Mouse (Mus musculus) left cerebral cortex, adult 2 months (tissue): ENCODE data around the gene Ubald2. TPM values are rescaled to one million over a fixed set of nuclear protein-coding genes. Genes with fewer than 3 reads are reported as not detected.
A peak's percentile ranks its signal among the peaks of the same experiment; 100 is the strongest.

Experiments used
- DNase-seq, 2 experiments: peaks; one replicate each; pipeline ENCODE4 v3.0.0; 2021 to 2022; ENCODE audit warnings: low spot score in 2 of 2, mixed read lengths in 1 of 2; ENCODE audit errors: extremely low spot score in 1 of 2
- H3K27ac ChIP-seq: fragments of 200-600 bp; 2 replicates; pipeline ENCODE4 v1.8.1; 2022
- H3K4me3 ChIP-seq: fragments of 200-600 bp; 2 replicates; pipeline ENCODE4 v1.8.1; 2022
- CTCF ChIP-seq: fragments of 200-600 bp; IDR thresholded peaks from 2 replicates; pipeline ENCODE4 v1.8.1; 2022; ENCODE audit warnings: antibody characterized with exemption, mild to moderate bottlenecking, moderate library complexity
- intact Hi-C: fragments of 180-260 bp; cut with DNase I; formaldehyde crosslinking; loops from one replicate; pipeline ENCODE4 v1.15.1; 2025
- long read RNA-seq, 2 experiments: library from polyadenylated mRNA; stranded (forward); transcript quantifications; one replicate each; pipeline ENCODE4 v2.0.0; 2021; ENCODE audit warnings: borderline mapping rate in 2 of 2
- total RNA-seq, 2 experiments: library from RNA; stranded (reverse); gene quantifications; 2 replicates each; pipeline ENCODE4 v1.2.3; 2021

The Ubald2 gene
- 10 to 100 TPM; 27.2 to 28.0 TPM for total RNA-seq
- long read RNA-seq, experiment 1, transcript Ubald2-201 (3 exons, 1,482 nt) = major isoform, 12 of 13 reads
- long read RNA-seq, experiment 1, partial matches to known transcripts = 0 of 13 reads
- long read RNA-seq, experiment 1, other reads (novel, unspliced or antisense) = 1 of 13 reads
- long read RNA-seq, experiment 2, transcript Ubald2-201 (3 exons, 1,482 nt) = major isoform, 9 of 13 reads
- long read RNA-seq, experiment 2, partial matches to known transcripts = 0 of 13 reads
- long read RNA-seq, experiment 2, other reads (novel, unspliced or antisense) = 3 of 13 reads

DNA sequence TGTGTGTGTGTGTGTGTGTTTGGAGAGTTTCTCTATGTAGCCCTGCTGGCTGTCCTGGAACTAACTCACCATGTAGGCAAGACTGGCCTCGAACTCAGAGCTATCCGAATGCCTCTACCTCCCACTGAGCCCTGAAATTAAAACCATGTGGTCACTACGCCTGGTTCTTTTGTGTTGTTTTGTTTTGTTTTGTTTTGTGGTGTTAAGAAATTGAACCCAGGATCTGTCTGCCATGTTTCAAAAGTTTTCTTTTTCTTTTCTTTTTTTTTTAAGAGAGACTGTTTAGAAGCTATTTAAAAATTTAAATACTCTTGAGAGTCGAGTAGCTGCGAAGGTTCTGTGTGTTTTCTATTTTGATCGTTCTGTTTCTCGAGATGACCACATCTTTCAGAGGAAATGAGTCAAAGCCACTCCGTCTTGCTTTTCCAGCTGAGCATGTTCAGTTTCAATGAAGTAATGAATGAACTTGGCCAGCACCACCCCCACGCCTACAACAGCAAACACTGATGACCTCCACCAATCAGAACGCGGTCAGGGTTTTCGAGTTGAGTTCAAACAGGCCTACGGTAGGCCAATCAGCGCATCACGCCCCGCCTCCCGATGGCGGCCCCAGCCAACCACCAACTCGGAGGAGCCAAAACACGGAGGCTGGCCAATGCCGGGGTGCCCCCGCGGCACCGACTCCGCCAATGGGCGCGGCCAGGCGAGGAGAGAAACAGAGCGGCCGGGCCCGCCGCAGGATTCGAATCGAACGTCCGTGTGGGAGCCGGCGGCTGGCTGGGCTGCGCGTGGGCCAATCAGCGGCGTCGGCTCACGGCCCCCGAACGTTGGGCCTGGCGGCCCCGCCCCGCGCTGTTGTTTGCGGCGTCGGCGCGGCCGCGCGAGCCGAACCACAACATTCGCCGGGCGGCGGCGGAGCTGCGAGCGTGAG, at the start of gene Ubald2:
Gene Ubald2 (plus strand): TSS at position 739 of the 931 bp plus-strand sequence.
- TF ChIP-seq CTCF = no peak
- Histone ChIP-seq H3K4me3 (peak within 1 kb of the TSS; percentile 67), H3K27ac (peak within 1 kb of the TSS; percentile 91)
- peak; percentile 97 to 99 for DNase-seq
- intact Hi-C loops = no loop called here

DNA sequence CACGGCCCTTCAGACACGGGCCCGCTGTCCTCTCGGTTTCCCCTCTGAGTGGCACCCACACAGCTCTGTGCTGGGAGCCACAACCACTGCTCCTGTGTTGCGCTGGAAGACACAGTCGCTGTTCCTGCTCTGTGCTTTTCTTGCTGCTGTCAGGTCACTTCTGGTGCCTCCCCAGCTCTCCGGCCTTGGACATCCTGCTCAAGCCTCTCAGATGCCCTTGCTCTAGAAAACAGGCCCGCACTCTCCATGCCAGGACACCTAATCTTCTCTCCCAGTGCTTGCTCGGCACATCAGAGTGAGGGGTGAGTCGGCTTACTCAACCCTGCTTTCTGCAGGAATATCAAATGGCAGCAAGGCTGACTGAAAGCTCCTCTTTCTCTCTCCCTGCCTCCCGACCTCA, 49.7 kb upstream of the Ubald2 start:
- intact Hi-C loops = no loop called here
- DNase-seq = no peak
- TF ChIP-seq CTCF = no peak
- H3K27ac ChIP-seq = no peak overlapping the region
- H3K4me3 ChIP-seq = no peak overlapping the region

- intact Hi-C loops = no loop called here
- H3K27ac ChIP-seq = no peak overlapping the region
- TF ChIP-seq CTCF = no peak
- H3K4me3 ChIP-seq = no peak overlapping the region
- no peak for DNase-seq
Observed at GRCm38 (mm10) chr11:116385999-116386398, 47.9 kb upstream of the Ubald2 start.

- intact Hi-C loops = no loop called here
- no peak for TF ChIP-seq CTCF
- Histone ChIP-seq H3K27ac (no peak overlapping the region), H3K4me3 (no peak overlapping the region)
- DNase-seq = no peak
Observed at GRCm38 (mm10) chr11:116387086-116388071, 46.5 kb upstream of the Ubald2 start.

DNA sequence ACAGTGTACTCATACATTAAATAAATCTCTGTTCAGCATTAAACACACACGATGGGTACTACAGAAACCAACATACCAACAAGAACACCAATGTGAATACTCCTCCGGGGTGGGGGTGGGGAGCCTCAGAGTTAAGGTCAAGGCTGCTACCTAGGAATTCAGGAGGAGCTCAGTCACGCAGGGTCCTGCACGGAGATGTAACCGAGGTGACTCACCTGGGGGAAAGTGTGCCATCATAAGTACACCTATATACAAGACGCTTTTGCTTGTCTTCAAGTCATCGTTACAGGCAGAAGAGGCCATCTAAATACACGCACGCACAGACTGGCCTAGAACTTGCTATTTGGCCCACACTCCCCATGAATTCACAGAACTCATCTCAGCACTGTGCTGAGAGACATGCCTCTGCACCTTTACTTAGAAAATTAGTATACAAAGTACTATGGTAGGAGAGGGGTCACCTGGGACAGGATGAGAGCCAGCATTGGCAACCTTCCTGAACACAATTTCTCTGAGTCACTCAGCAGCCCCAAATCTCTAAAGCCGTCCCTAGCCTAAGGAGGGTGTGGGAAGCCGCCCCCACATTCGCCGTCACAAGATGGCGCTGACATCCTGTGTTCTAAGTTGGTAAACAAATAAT, 44.9 kb upstream of the Ubald2 start:
- intact Hi-C loops = no loop called here
- TF ChIP-seq CTCF = no peak
- no peak overlapping the region for H3K4me3 ChIP-seq
- peak in 1 of 2 experiments; percentile 31 for DNase-seq
- H3K27ac ChIP-seq = peak overlapping the region; percentile 13; the same call in 1 of the 2 replicates

GRCm38 (mm10) chr11:116394769-116395168, 39.1 kb upstream of the Ubald2 start:
- Histone ChIP-seq H3K4me3 (no peak overlapping the region), H3K27ac (no peak overlapping the region)
- intact Hi-C loops = no loop called here
- no peak for DNase-seq
- no peak for TF ChIP-seq CTCF

GRCm38 (mm10) chr11:116396276-116396933, 37.5 kb upstream of the Ubald2 start:
- Histone ChIP-seq H3K27ac (no peak overlapping the region), H3K4me3 (no peak overlapping the region)
- intact Hi-C loops = no loop called here
- DNase-seq = no peak
- TF ChIP-seq CTCF = no peak

DNA sequence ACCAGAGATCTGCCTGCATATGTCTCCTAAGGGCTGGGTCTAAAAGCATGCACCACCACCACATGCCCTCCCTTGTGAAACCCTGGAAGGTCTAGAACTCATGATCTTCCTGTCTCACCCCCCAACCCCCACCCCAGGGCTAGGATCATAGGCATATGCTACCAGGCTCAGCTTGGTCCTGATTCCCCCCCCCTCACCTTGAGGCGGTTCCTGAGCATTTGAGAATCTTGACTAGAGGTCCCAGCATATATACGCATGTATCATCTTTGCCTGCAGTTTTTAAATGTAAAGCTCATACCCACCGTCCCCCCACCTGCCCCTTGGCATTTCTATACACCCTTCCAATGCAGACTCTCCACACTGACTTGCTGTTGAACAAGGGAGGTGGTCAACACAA, 37.0 kb upstream of the Ubald2 start:
- Histone ChIP-seq H3K27ac (no peak overlapping the region), H3K4me3 (no peak overlapping the region)
- no peak for DNase-seq
- intact Hi-C loops = no loop called here
- no peak for TF ChIP-seq CTCF

- intact Hi-C loops = no loop called here
- Histone ChIP-seq H3K27ac (no peak overlapping the region), H3K4me3 (no peak overlapping the region)
- TF ChIP-seq CTCF = no peak
- no peak for DNase-seq
Observed at GRCm38 (mm10) chr11:116397517-116398347, 36.2 kb upstream of the Ubald2 start.

DNA sequence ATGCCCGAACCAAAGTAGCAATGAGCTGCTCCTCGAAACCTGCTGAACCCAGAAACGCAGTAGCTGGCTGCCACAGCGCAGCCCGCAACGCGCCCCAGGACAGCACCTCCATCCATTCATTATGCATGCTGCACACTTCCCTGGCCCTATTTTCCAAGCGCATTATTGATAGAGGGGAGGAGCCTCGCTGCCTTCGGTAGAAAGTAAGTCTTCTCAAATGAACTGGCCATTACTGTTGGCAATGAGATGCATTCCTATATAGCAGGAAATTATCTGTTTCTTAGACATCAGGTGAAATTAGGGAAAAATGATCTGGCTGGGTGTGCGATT, 35.6 kb upstream of the Ubald2 start:
- DNase-seq = no peak
- Histone ChIP-seq H3K27ac (no peak overlapping the region), H3K4me3 (no peak overlapping the region)
- intact Hi-C loops = no loop called here
- TF ChIP-seq CTCF = no peak
